ENCODE assay signal across 32 mouse cellular contexts in the genomic region with DNA sequence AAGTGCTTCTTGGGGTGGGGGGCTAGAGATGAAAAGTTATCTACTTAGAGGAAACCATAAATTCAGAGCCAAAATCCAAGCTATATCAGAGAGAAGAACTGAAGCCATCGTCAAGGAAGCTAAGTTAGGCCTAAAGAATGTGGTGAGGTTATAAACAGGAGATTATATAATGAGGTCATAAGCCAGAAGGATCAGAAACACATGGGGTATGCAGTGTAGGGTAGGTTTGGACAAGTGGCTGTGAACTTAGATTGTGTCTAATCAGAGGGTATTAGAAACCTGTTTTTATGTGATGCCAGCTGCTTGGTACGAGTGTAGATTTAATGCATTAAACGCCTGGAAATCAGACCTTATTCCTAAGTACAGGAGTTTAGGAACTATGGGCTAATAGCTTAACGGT.
"Had no signal": no experiment of that assay in that cellular context is flagged by ENCODE, and none has a peak within 500 bp of the region (broad histone marks: within the 10 kb centered on the region; RNA-seq: fewer than 3 reads in every experiment).

No protein-coding gene starts in this region.

- DNase-seq: left cerebral cortex, postnatal 4 days; liver; liver, embryonic 13.5 days; liver, postnatal 0 days; lung, adult 18-20 months; lung, adult 2 months; lung, embryonic 14.5 days; lung, postnatal 10 days; lung, postnatal 14 days; lung, postnatal 36 days; lung, postnatal 4 days; midbrain, embryonic 14.5 days had no signal

- H3K4me2 ChIP-seq: limb, embryonic 12.5 days; limb, embryonic 15.5 days; liver, embryonic 11.5 days; liver, embryonic 12.5 days; liver, embryonic 13.5 days; liver, embryonic 15.5 days; lung, embryonic 14.5 days; lung, embryonic 15.5 days; midbrain, embryonic 11.5 days; midbrain, embryonic 12.5 days; midbrain, embryonic 13.5 days; midbrain, embryonic 15.5 days; neural tube, embryonic 12.5 days; neural tube, embryonic 13.5 days had no signal

- H3K9me3 ChIP-seq: limb, embryonic 12.5 days; limb, embryonic 15.5 days; liver, embryonic 12.5 days; liver, embryonic 13.5 days; liver, embryonic 15.5 days; lung, embryonic 15.5 days; midbrain, embryonic 10.5 days; midbrain, embryonic 12.5 days; midbrain, embryonic 13.5 days; midbrain, embryonic 15.5 days; neural tube, embryonic 12.5 days; neural tube, embryonic 13.5 days had no signal

- H3K36me3 ChIP-seq: limb, embryonic 12.5 days; limb, embryonic 15.5 days; liver, embryonic 12.5 days; liver, embryonic 13.5 days; liver, embryonic 15.5 days; lung, embryonic 15.5 days; midbrain, embryonic 10.5 days; midbrain, embryonic 12.5 days; midbrain, embryonic 13.5 days; midbrain, embryonic 15.5 days; neural tube, embryonic 12.5 days; neural tube, embryonic 13.5 days had no signal

- H3K27me3 ChIP-seq: limb, embryonic 12.5 days; limb, embryonic 15.5 days; liver, embryonic 12.5 days; liver, embryonic 13.5 days; liver, embryonic 15.5 days; lung, embryonic 15.5 days; megakaryocyte, embryonic 14.5 days; midbrain, embryonic 12.5 days; midbrain, embryonic 13.5 days; midbrain, embryonic 15.5 days; neural tube, embryonic 12.5 days; neural tube, embryonic 13.5 days had no signal

- ATAC-seq: liver, embryonic 12.5 days; liver, postnatal 0 days; lung, postnatal 0 days; midbrain, embryonic 13.5 days; midbrain, embryonic 15.5 days; midbrain, embryonic 16.5 days had no signal

- H3K4me3 ChIP-seq: left cerebral cortex, adult 2 months; limb, embryonic 12.5 days; limb, embryonic 15.5 days; liver, embryonic 12.5 days; liver, embryonic 13.5 days; liver, embryonic 15.5 days; lung, embryonic 15.5 days; megakaryocyte, embryonic 14.5 days; midbrain, embryonic 10.5 days; midbrain, embryonic 12.5 days; midbrain, embryonic 13.5 days; midbrain, embryonic 15.5 days; myocyte; neural tube, embryonic 12.5 days; neural tube, embryonic 13.5 days had no signal

- H3K27ac ChIP-seq: left cerebral cortex, adult 2 months; limb, embryonic 12.5 days; limb, embryonic 15.5 days; liver, embryonic 12.5 days; liver, embryonic 13.5 days; liver, embryonic 14.5 days; liver, embryonic 15.5 days; lung, embryonic 15.5 days; macrophage; midbrain, embryonic 10.5 days; midbrain, embryonic 12.5 days; midbrain, embryonic 13.5 days; midbrain, embryonic 15.5 days; neural tube, embryonic 12.5 days; neural tube, embryonic 13.5 days had no signal

- H3K4me1 ChIP-seq: limb, embryonic 12.5 days; limb, embryonic 15.5 days; liver, embryonic 12.5 days; liver, embryonic 13.5 days; liver, embryonic 15.5 days; lung, embryonic 15.5 days; megakaryocyte, embryonic 14.5 days; midbrain, embryonic 10.5 days; midbrain, embryonic 12.5 days; midbrain, embryonic 13.5 days; midbrain, embryonic 15.5 days; neural tube, embryonic 12.5 days; neural tube, embryonic 13.5 days had no signal

- H3K9ac ChIP-seq: limb, embryonic 12.5 days; limb, embryonic 15.5 days; liver, embryonic 12.5 days; liver, embryonic 13.5 days; liver, embryonic 14.5 days; liver, embryonic 15.5 days; liver, postnatal 0 days; lung, embryonic 14.5 days; lung, embryonic 15.5 days; midbrain, embryonic 12.5 days; midbrain, embryonic 13.5 days; midbrain, embryonic 15.5 days; neural tube, embryonic 12.5 days; neural tube, embryonic 13.5 days had no signal
